Mouse (Mus musculus) bone marrow macrophage, adult 2 months (primary cell): ENCODE measurements around the gene Megf8.

ENCODE experiments used
- CTCF ChIP-seq: IDR thresholded peaks from 2 replicates; pipeline ENCODE4 v1.5.1; 2012; ENCODE audit warnings: low read depth, mild to moderate bottlenecking, low read length, moderate library complexity
- POLR2A ChIP-seq: IDR thresholded peaks from 2 replicates; pipeline ENCODE4 v1.6.1; 2012; ENCODE audit warnings: mild to moderate bottlenecking, low read depth, low read length, borderline replicate concordance

DNA sequence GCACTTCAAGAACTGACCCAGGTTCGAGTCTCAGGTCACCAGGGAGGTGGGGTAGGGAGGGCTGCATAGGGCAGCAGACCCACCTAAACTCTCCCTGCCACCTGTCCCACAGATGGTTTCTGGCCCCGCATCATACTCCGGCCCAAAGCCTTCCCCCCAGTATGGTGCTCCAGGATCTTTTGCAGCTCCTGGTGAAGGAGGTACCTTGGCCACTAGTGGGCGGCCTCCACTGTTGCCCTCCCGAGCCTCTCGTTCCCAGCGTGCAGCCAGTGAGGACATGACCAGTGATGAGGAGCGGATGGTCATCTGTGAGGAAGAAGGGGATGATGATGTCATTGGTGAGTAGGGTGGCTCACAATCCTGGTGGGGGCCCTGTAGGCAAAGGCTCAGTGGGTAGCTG is 30.0 kb upstream of the Megf8 start:
- TF ChIP-seq POLR2A (no peak), CTCF (no peak)
